Comparison of ENCODE assay signal across 8 mouse cellular contexts in genomic region chr2:30981790-30982513, GRCm38 (mm10). TPM values are rescaled to one million over a fixed set of nuclear protein-coding genes. Genes with fewer than 3 reads are reported as not detected.
A peak's percentile ranks its signal among the peaks of the same experiment; 100 is the strongest.
DNase-seq lines count a peak whose midpoint lies in the region; ATAC-seq lines count a peak whose summit lies in the region.

BC005624 (minus strand) TSS chr2:30982201.
Usp20 (plus strand) TSS chr2:30982279.

- peaks cover 7% of the 10 kb centered on the region for H3K36me3 ChIP-seq in lung, embryonic 16.5 days (ENCODE audit: control insufficient read depth, insufficient read depth, low read length)

- H3K27me3 ChIP-seq in lung, embryonic 16.5 days (ENCODE audit: control insufficient read depth, insufficient read depth, low read depth, low read length) = no peaks in the 10 kb centered on the region

- peak within 1 kb of the TSS; percentile 69 for H3K9ac ChIP-seq in lung, embryonic 16.5 days (ENCODE audit: low read length)

- peak; percentile 96 for DNase-seq in MEL-GATA-1-ER (ENCODE audit: extremely low read depth, low read depth)
- peak; percentile 99 for DNase-seq in cerebellum, adult 8-10 months
- DNase-seq in forelimb bud, embryonic 11.5 days (ENCODE audit: low read depth, low spot score) = peak; percentile 100
- DNase-seq in layer of hippocampus, adult 9-10 months (ENCODE audit: low spot score) = peak; percentile 99
- peak; percentile 95 for DNase-seq in ovary, postnatal 10 days (ENCODE audit: low spot score)
- peak; percentile 99 to 100 for DNase-seq in thymus, postnatal 10 days (ENCODE audit: low spot score in 2 of 2)

- H3K9me3 ChIP-seq in lung, embryonic 16.5 days (ENCODE audit: control insufficient read depth, low read length) = no peaks in the 10 kb centered on the region

- peak within 1 kb of the TSS; percentile 82 for H3K4me2 ChIP-seq in lung, embryonic 16.5 days (ENCODE audit: low read depth, low read length)

- under 1% methylated on average over 66 of the region's 66 CpGs for WGBS in lung, embryonic 16.5 days

- peak within 1 kb of the TSS; percentile 83 for H3K4me3 ChIP-seq in lung, embryonic 16.5 days (ENCODE audit: low read length)

- H3K27ac ChIP-seq in lung, embryonic 16.5 days (ENCODE audit: low read length) = no peak within 1 kb of the TSS; the same call in 1 of the 2 replicates

- peaks cover 12% of the 10 kb centered on the region for H3K4me1 ChIP-seq in lung, embryonic 16.5 days (replicated peaks; ENCODE audit: control insufficient read depth, insufficient read depth, low read length)

- peak; percentile 96 to 98 for ATAC-seq in hematopoietic stem cell, adult 5-6 weeks (replicated peaks in 1 of 2; ENCODE audit: insufficient read depth in 1 of 2, low FRiP score in 2 of 2, low TSS enrichment in 1 of 2, low read depth in 1 of 2, poor library complexity in 2 of 2, severe bottlenecking in 2 of 2)
- ATAC-seq in lung, embryonic 16.5 days (ENCODE audit: low read depth) = peak; percentile 98

RNA-seq across cellular contexts. Expression of gene BC005624, which starts in this region (rescaled TPM):
- total RNA-seq in hematopoietic stem cell, adult 5-6 weeks (2017) = 73.8 and 76.0 TPM in 2 replicates
- polyA plus RNA-seq in lung, embryonic 16.5 days (2015; fragmentation: Nextera tagmentation; extraction: Ambion mirVana) = 57.6 and 58.9 TPM in 2 replicates

RNA-seq across cellular contexts. Expression of gene Usp20, which starts in this region (rescaled TPM):
- 4.2 and 7.3 TPM in 2 replicates for total RNA-seq in hematopoietic stem cell, adult 5-6 weeks (2017)
- polyA plus RNA-seq in lung, embryonic 16.5 days (2015; fragmentation: Nextera tagmentation; extraction: Ambion mirVana) = 16.3 and 16.5 TPM in 2 replicates
